Mouse (Mus musculus): ENCODE measurements around the gene Rxrb. TPM values are rescaled to one million over a fixed set of nuclear protein-coding genes. Genes with fewer than 3 reads are reported as not detected.

Rxrb gene
- polyA plus RNA-seq, 1 experiment from 2014 or later, result 33.7 TPM

MicroRNA genes within 50 kb of the gene (microRNA counts, 519-probe panel; counts per million panel counts)
- 1,226 counts per million, percentile 6 among the panel's probes with 10 or more counts for microRNA mmu-miR-219

Small RNAs within 50 kb of the gene (microRNA-seq; reads per million reads assigned to microRNA genes)
- gene Mir219a-1 (not detected), gene Mir219c (not detected)

Other genes with a start within 250 kb of the Rxrb start
- 16.4 and 20.5 TPM in 2 replicates for gene Angptl4, start 250.0 kb upstream of the Rxrb start, polyA plus RNA-seq (2015; fragmentation: Nextera tagmentation; extraction: Ambion mirVana)
- gene Kank3, start 221.3 kb upstream of the Rxrb start, polyA plus RNA-seq (2015; fragmentation: Nextera tagmentation; extraction: Ambion mirVana), result 48.5 and 58.7 TPM in 2 replicates
- gene Rps28, start 207.2 kb upstream of the Rxrb start, polyA plus RNA-seq (2015; fragmentation: Nextera tagmentation; extraction: Ambion mirVana), result 388 and 436 TPM in 2 replicates
- gene Ndufa7, start 207.2 kb upstream of the Rxrb start, polyA plus RNA-seq (2015; fragmentation: Nextera tagmentation; extraction: Ambion mirVana), result 535 and 549 TPM in 2 replicates
- 37.6 and 41.9 TPM in 2 replicates for gene Cd320, start 188.7 kb upstream of the Rxrb start, polyA plus RNA-seq (2015; fragmentation: Nextera tagmentation; extraction: Ambion mirVana)
- gene Gm7029, start 158.0 kb upstream of the Rxrb start, polyA plus RNA-seq (2015; fragmentation: Nextera tagmentation; extraction: Ambion mirVana), result not detected in 2 replicates
- 7.8 and 8.3 TPM in 2 replicates for gene Kifc1, start 141.2 kb upstream of the Rxrb start, polyA plus RNA-seq (2015; fragmentation: Nextera tagmentation; extraction: Ambion mirVana)
- gene Platr17, start 126.7 kb upstream of the Rxrb start, polyA plus RNA-seq (2015; fragmentation: Nextera tagmentation; extraction: Ambion mirVana), result 0.30 TPM in 1 of 2 replicates, not detected in the other
- 34.8 and 39.4 TPM in 2 replicates for gene Daxx, start 122.4 kb upstream of the Rxrb start, polyA plus RNA-seq (2015; fragmentation: Nextera tagmentation; extraction: Ambion mirVana)
- gene Tapbp, start 115.9 kb upstream of the Rxrb start, polyA plus RNA-seq (2015; fragmentation: Nextera tagmentation; extraction: Ambion mirVana), result 56.1 and 64.3 TPM in 2 replicates
- 12.8 and 14.0 TPM in 2 replicates for gene Zbtb22, start 115.9 kb upstream of the Rxrb start, polyA plus RNA-seq (2015; fragmentation: Nextera tagmentation; extraction: Ambion mirVana)
- 40.8 and 42.9 TPM in 2 replicates for gene Rgl2, start 102.3 kb upstream of the Rxrb start, polyA plus RNA-seq (2015; fragmentation: Nextera tagmentation; extraction: Ambion mirVana)
- 125 and 133 TPM in 2 replicates for gene Pfdn6, start 91.5 kb upstream of the Rxrb start, polyA plus RNA-seq (2015; fragmentation: Nextera tagmentation; extraction: Ambion mirVana)
- 19.3 and 20.5 TPM in 2 replicates for gene Wdr46, start 91.2 kb upstream of the Rxrb start, polyA plus RNA-seq (2015; fragmentation: Nextera tagmentation; extraction: Ambion mirVana)
- 5.7 and 5.8 TPM in 2 replicates for gene B3galt4, start 80.3 kb upstream of the Rxrb start, polyA plus RNA-seq (2015; fragmentation: Nextera tagmentation; extraction: Ambion mirVana)
- 39.7 and 42.5 TPM in 2 replicates for gene Vps52, start 76.0 kb upstream of the Rxrb start, polyA plus RNA-seq (2015; fragmentation: Nextera tagmentation; extraction: Ambion mirVana)
- 873 and 901 TPM in 2 replicates for gene Rps18, start 75.8 kb upstream of the Rxrb start, polyA plus RNA-seq (2015; fragmentation: Nextera tagmentation; extraction: Ambion mirVana)
- gene H2-K1, start 31.5 kb upstream of the Rxrb start, polyA plus RNA-seq (2015; fragmentation: Nextera tagmentation; extraction: Ambion mirVana), result 66.0 and 100 TPM in 2 replicates
- 13.0 and 13.7 TPM in 2 replicates for gene Ring1, start 7.1 kb upstream of the Rxrb start, polyA plus RNA-seq (2015; fragmentation: Nextera tagmentation; extraction: Ambion mirVana)
- 53.0 and 59.1 TPM in 2 replicates for gene H2-Ke6, start 3.8 kb upstream of the Rxrb start, polyA plus RNA-seq (2015; fragmentation: Nextera tagmentation; extraction: Ambion mirVana)
- gene Slc39a7, start 130 bp upstream of the Rxrb start, polyA plus RNA-seq (2015; fragmentation: Nextera tagmentation; extraction: Ambion mirVana), result 108 and 119 TPM in 2 replicates
- gene Col11a2, start 7.6 kb downstream of the Rxrb start, polyA plus RNA-seq (2015; fragmentation: Nextera tagmentation; extraction: Ambion mirVana), result 1.1 and 1.2 TPM in 2 replicates
- gene H2-Oa, start 60.5 kb downstream of the Rxrb start, polyA plus RNA-seq (2015; fragmentation: Nextera tagmentation; extraction: Ambion mirVana), result 0.97 and 3.1 TPM in 2 replicates
- 10.9 and 13.8 TPM in 2 replicates for gene H2-DMa, start 87.7 kb downstream of the Rxrb start, polyA plus RNA-seq (2015; fragmentation: Nextera tagmentation; extraction: Ambion mirVana)
- gene Brd2, start 90.8 kb downstream of the Rxrb start, polyA plus RNA-seq (2015; fragmentation: Nextera tagmentation; extraction: Ambion mirVana), result 69.4 and 71.9 TPM in 2 replicates
- gene H2-DMb2, start 111.5 kb downstream of the Rxrb start, polyA plus RNA-seq (2015; fragmentation: Nextera tagmentation; extraction: Ambion mirVana), result 2.5 and 6.1 TPM in 2 replicates
- gene H2-DMb1, start 121.3 kb downstream of the Rxrb start, polyA plus RNA-seq (2015; fragmentation: Nextera tagmentation; extraction: Ambion mirVana), result 2.3 and 4.0 TPM in 2 replicates
- gene Tap1, start 155.7 kb downstream of the Rxrb start, polyA plus RNA-seq (2015; fragmentation: Nextera tagmentation; extraction: Ambion mirVana), result 5.7 and 11.1 TPM in 2 replicates
- gene Psmb9, start 156.0 kb downstream of the Rxrb start, polyA plus RNA-seq (2015; fragmentation: Nextera tagmentation; extraction: Ambion mirVana), result 15.0 and 32.2 TPM in 2 replicates
- gene Psmb8, start 165.9 kb downstream of the Rxrb start, polyA plus RNA-seq (2015; fragmentation: Nextera tagmentation; extraction: Ambion mirVana), result 31.8 and 87.6 TPM in 2 replicates
- gene Tap2, start 171.7 kb downstream of the Rxrb start, polyA plus RNA-seq (2015; fragmentation: Nextera tagmentation; extraction: Ambion mirVana), result 10.9 and 21.4 TPM in 2 replicates
- gene H2-Ob, start 207.1 kb downstream of the Rxrb start, polyA plus RNA-seq (2015; fragmentation: Nextera tagmentation; extraction: Ambion mirVana), result 0.17 and 0.24 TPM in 2 replicates
- gene H2-Ab1, start 225.9 kb downstream of the Rxrb start, polyA plus RNA-seq (2015; fragmentation: Nextera tagmentation; extraction: Ambion mirVana), result 79.1 and 172 TPM in 2 replicates

Data from heart, embryonic 16.5 days (tissue).